Mouse (Mus musculus): ENCODE measurements around the gene Lpar6. TPM values are rescaled to one million over a fixed set of nuclear protein-coding genes. Genes with fewer than 3 reads are reported as not detected.
A peak's percentile ranks its signal among the peaks of the same experiment; 100 is the strongest.

Gene Lpar6
- 1 to 10 TPM; 1.1 to 2.4 (median 2.0) TPM for total RNA-seq (2022)

DNA sequence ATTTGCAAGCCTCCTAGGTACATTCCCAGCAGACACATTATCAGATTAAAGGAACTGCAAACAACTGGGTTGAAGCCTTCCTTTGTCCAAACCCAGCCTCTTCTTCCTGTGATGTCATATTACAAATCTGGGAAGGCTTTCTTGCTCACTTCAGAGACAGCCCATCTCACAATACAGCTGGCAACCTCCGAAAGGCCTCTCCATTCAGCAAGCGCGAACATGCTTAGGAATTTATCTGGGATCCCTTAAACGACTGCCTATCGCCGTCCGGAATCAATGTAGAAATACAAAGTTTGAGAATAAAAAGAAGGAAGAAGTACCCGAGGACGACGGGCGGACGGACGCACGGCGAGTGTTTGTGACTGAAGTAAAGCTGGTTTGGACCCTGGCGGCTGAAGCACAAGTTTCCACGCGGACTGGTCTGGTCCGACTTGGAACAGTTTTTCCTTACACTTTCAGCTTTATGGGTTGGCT lies at the start of gene Lpar6:
TSS of gene Lpar6 (plus strand) at position 48 of the 474 bp plus-strand sequence.
- DNase-seq (ENCODE audit: low spot score in 2 of 2) = no peak

GRCm38 (mm10) chr14:73199058-73199457 lies 38.6 kb upstream of the Lpar6 start:
- DNase-seq (ENCODE audit: low spot score in 2 of 2) = peak in 1 of 2 experiments; percentile 29

DNA sequence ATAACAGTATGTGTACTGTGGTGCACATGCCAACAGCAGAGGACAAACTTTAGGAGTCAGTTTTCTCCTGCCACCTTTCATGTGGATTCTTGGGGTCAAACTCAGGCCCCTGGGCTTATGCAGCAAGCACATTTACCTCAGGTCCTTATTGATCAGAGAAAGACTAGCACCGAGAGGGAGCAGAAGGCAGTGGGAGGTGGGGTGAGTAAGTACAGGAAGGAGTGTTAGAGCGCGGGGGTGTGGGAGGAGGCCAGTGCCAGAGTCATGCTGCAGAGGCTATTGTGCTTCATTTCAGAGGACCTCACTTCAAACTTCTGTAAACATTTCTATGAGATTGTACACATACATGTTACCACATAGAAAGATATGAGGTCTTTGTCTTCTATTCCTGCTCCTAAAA lies 36.2 kb upstream of the Lpar6 start:
- no peak for DNase-seq (ENCODE audit: low spot score in 2 of 2)

GRCm38 (mm10) chr14:73204016-73204415 lies 33.7 kb upstream of the Lpar6 start:
- DNase-seq (ENCODE audit: low spot score in 2 of 2) = no peak

DNA sequence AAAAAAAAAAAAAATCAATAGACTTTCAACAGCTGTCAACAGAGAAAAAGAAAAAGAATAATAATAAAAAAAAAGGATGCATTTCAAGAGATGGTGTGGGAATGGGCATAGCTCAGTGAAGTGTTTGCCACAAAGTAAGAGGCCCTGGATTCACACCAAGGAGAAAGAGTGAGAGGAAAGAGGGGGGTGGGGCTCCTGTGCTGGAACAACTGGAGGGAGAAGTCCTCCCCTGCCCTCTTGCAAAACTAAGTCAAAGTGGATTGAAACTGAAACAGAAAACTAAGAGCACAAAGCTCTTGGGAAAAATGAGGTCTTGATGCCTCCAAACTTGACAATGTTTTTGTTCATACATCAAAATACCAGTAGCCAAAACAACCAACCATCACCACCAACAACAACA lies 28.4 kb upstream of the Lpar6 start:
- no peak for DNase-seq (ENCODE audit: low spot score in 2 of 2)

DNA sequence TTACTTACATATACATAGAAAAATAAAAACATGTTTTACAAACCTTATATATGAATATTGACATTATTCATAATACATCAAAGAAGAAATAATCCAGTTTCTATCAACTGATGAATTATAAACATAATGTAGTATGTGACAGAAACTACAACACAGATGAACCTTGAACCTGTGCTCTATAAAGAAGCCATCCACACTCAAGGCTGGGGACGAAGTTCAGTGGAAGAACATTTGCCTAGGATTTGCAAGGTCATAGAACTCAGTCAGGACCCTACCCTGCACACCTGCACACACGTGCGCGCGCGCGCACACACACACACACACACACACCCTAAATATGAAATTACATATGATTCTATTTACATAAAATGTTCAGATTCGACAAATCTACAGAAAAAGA lies 27.5 kb upstream of the Lpar6 start:
- DNase-seq (ENCODE audit: low spot score in 2 of 2) = no peak

GRCm38 (mm10) chr14:73211477-73211876 lies 26.2 kb upstream of the Lpar6 start:
- DNase-seq (ENCODE audit: low spot score in 2 of 2) = no peak

GRCm38 (mm10) chr14:73217062-73217461 lies 20.6 kb upstream of the Lpar6 start:
- no peak for DNase-seq (ENCODE audit: low spot score in 2 of 2)

GRCm38 (mm10) chr14:73222316-73222970 lies 15.3 kb upstream of the Lpar6 start:
- DNase-seq (ENCODE audit: low spot score in 2 of 2) = no peak

DNA sequence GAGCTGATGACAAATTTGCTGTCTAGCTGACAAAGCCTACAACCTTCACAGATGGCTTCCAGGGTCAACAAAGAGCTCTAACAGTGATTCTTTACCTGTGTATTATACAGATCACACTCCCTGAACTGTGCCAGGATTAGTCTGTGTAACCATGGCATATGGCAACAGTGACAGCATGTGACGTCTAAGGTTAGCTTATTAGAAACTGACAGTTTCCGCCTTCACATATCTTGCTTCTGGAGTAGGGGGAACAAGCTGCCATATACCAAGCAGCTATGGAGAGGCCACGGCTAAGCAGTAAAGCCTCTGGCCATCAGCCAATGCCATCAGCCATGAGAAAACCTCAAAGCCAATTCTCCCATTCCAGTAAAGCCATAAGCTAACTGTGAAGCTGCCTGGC lies 11.3 kb upstream of the Lpar6 start:
- no peak for DNase-seq (ENCODE audit: low spot score in 2 of 2)

GRCm38 (mm10) chr14:73226849-73227248 lies 10.8 kb upstream of the Lpar6 start:
- DNase-seq (ENCODE audit: low spot score in 2 of 2) = no peak

DNA sequence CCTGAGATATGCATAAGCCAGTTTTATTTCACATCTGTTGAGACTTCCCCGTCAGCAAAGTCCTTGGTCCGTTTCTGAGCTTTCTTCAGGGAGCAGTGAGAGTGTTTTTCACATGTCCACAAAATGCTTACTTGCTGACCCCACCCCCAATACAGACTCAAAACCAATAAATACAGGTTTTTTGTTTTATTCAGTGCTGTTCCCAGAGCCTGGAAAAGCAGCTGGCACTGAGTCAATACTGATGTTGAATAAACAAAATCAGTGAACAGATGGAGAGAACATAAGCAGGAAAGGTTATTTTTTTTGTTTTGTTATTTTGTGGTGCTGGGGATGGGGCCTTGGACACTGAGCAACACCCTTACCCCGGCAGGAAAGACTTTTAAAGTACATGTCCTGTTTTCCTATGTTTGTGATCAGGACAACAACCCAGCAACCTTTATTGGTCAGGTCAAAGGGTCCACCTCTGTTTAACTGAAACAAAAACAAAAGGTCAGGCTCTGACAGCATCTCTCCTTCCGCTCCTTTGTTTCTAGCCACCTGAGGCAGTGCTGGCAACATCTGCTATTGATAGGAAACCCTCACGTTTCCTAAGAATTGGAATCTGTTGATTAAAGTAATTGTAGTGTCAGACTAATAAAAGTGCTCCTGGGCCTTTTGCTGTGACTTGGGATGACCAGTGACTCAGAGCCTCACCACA lies 6.3 kb upstream of the Lpar6 start:
- no peak for DNase-seq (ENCODE audit: low spot score in 2 of 2)

DNA sequence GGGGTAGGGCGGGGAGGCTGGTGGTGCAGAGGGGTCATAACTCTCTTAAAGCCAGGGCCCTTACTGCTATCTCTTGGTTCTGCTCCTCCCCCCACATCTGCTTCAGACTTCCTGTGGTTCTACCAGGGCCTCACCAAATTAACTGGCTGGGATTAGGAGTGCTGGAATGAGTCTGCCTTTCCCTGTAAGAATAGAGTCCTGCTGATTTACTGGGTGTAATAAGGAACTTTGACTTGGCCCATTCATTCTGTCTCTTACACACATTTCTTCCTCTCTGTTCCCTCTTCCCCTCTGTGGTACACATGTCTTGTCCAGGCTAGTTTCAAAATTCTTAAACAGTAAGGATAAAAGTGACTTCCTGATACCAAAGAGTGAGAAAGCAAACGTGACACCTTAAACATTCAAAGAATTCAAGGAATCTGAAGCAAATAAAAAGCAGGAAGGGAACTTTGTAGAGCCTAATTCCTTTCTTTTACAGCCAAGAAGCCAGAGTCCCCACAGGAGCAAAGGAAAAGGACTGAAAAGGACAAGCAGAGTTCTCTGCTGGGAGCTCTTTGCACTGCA lies 3.1 kb upstream of the Lpar6 start:
- DNase-seq (ENCODE audit: low spot score in 2 of 2) = no peak

GRCm38 (mm10) chr14:73238498-73239250 lies 979 bp downstream of the Lpar6 start:
- DNase-seq (ENCODE audit: low spot score in 2 of 2) = no peak

DNA sequence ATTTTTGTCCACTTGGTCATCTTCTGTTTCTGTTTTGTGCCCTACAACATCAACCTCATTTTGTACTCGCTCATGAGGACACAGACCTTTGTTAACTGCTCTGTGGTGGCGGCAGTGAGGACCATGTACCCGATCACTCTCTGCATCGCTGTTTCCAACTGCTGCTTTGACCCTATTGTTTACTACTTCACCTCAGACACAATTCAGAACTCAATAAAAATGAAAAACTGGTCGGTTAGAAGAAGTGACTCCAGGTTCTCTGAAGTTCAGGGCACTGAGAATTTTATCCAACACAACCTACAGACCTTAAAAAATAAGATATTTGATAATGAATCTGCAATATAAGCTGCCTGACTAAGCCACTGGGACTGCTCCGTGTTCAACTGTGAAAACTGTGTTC lies 1.6 kb downstream of the Lpar6 start:
- no peak for DNase-seq (ENCODE audit: low spot score in 2 of 2)

DNA sequence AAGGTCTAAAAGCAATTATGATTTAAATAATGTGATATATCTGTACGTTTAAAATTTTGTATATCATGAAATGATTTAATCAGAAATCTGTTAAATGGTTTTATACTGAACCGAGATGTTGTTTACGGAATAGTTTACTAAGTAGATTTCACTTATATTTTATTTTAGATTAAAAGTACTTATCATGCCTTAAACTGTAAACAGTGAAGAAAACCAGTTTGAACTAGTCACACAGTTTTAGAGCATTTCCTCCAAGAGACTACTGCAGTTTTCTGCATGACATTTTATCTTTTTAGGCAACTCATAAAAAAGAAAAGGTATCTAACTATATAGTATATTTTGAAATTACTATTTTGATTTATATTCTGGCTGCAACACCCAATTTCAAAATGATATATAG lies 2.2 kb downstream of the Lpar6 start:
- no peak for DNase-seq (ENCODE audit: low spot score in 2 of 2)

DNA sequence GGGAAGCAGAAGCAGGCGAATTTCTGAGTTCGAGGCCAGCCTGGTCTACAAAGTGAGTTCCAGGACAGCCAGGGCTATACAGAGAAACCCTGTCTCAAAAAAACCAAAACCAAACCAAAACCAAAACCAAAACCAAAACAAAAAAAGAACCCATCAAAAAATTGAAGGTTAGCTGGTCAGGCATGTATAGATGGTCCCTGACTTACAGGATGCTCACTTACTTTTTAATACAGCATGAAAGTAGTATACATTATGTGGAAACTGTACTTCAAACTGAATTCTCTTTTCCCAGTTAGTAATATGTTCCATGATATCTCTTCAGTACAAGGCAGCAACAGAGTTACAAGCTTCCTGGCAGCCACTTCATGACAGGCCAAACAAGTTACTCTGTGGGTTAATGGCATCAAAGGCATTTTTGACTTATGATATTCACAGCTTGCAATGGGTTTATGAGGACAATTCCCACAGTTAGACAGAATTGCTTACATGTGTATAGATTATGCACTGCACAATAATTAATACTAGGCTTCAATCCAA lies 6.4 kb downstream of the Lpar6 start:
- no peak for DNase-seq (ENCODE audit: low spot score in 2 of 2)

DNA sequence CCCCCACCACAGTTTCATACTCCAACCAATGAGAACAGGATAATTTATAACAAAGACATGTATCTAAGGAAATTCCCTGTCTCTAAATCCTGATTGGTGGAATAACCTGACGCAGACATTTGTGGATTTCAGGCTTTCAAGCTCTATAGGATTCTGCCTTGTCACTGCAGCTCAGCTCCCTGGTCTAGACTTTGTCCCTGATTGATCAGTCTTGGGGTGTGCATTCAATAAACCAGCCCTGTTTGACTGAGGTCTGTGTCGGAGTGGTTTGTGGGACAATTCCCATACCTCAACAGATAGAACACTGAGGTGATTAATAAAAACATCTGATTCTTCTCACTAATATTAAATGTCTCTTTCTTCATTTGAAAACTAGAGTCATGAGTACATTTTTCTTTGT lies 12.4 kb downstream of the Lpar6 start:
- no peak for DNase-seq (ENCODE audit: low spot score in 2 of 2)

- DNase-seq (ENCODE audit: low spot score in 2 of 2) = no peak
Measured at GRCm38 (mm10) chr14:73252276-73252675, 14.6 kb downstream of the Lpar6 start.

GRCm38 (mm10) chr14:73253453-73254251 lies 16.0 kb downstream of the Lpar6 start:
- no peak for DNase-seq (ENCODE audit: low spot score in 2 of 2)

DNA sequence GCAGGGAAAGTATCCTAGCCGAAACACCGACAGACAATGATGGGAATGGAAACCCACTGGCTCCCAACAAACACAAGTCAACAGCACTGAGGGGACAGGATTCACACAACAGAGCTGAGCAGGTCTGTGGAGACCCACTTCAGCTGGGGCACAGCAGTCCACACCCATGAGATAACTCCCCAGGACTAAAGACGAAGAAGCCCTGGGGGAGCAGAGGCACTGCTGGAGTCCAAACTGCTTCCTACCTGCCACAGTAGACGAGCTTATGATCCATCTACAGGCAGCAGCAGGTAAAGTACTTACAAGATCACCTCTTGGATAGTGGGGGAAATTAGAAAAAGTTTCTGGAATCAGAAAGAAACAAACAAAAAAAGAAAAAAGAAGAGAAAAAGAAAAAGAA lies 16.7 kb downstream of the Lpar6 start:
- DNase-seq (ENCODE audit: low spot score in 2 of 2) = no peak

Data from layer of hippocampus, adult 8-10 months (tissue).